Mouse (Mus musculus): ENCODE measurements around the gene Itln1. TPM values are rescaled to one million over a fixed set of nuclear protein-coding genes. Genes with fewer than 3 reads are reported as not detected.
"Not testable (repeated sequence)": the region's sequence is repeated elsewhere in the genome, so short reads cannot be mapped to it uniquely, and the experiment has no call there.

Itln1 gene
- polyA plus RNA-seq, 1 experiment from 2014 or later: not detected

GRCm38 (mm10) chr1:171477123-171477522, 58.0 kb downstream of the Itln1 start:
- H3K9me3 ChIP-seq (ENCODE audit: low read depth, low read length): no peaks in the 10 kb centered on the region

GRCm38 (mm10) chr1:171473920-171474640, 61.0 kb downstream of the Itln1 start:
- 63% methylated on average over 9 of the region's 9 CpGs for WGBS
- Histone ChIP-seq H3K27me3 (ENCODE audit: insufficient read depth, low read length) (no peaks in the 10 kb centered on the region), H3K27ac (ENCODE audit: low read depth) (no peak overlapping the region), H3K36me3 (ENCODE audit: insufficient read depth) (no peaks in the 10 kb centered on the region), H3K4me1 (ENCODE audit: insufficient read depth) (0 out of 2 replicates have a peak, but pooled peaks cover 2% of the 10 kb centered on the region), H3K9ac (no peak overlapping the region), H3K4me3 (ENCODE audit: low read depth, low read length) (no peak overlapping the region), H3K4me2 (no peak overlapping the region), H3K9me3 (ENCODE audit: low read depth, low read length) (no peaks in the 10 kb centered on the region)
- no peak for TF ChIP-seq CTCF (IDR thresholded peaks at IDR 0.05; ENCODE audit: low read depth)
- DNase-seq (no peak), ATAC-seq (ENCODE audit: insufficient read depth) (no peak)

More at GRCm38 (mm10) chr1:171477123-171477522, 58.0 kb downstream of the Itln1 start:
- no peaks in the 10 kb centered on the region for H3K27me3 ChIP-seq (ENCODE audit: insufficient read depth, low read length)
- H3K4me3 ChIP-seq (ENCODE audit: low read depth, low read length): no peak overlapping the region
- H3K36me3 ChIP-seq (ENCODE audit: insufficient read depth): no peaks in the 10 kb centered on the region
- peak overlapping the region; percentile 67; the same call in 1 of the 2 replicates for H3K27ac ChIP-seq (ENCODE audit: low read depth)
- 0 out of 2 replicates have a peak, but pooled peaks cover 2% of the 10 kb centered on the region for H3K4me1 ChIP-seq (ENCODE audit: insufficient read depth)
- no peak for DNase-seq
- ATAC-seq (ENCODE audit: insufficient read depth): no peak
- WGBS: 52% methylated on average over 8 of the region's 8 CpGs
- no peak overlapping the region for H3K9ac ChIP-seq
- no peak for TF ChIP-seq CTCF (IDR thresholded peaks at IDR 0.05; ENCODE audit: low read depth)
- no peak overlapping the region for H3K4me2 ChIP-seq

- H3K4me1 ChIP-seq (ENCODE audit: insufficient read depth): 0 out of 2 replicates have a peak, but pooled peaks cover 2% of the 10 kb centered on the region
- ATAC-seq (ENCODE audit: insufficient read depth) (no peak), DNase-seq (no peak)
- WGBS: 68% methylated on average over 4 of the region's 4 CpGs
- H3K27me3 ChIP-seq (ENCODE audit: insufficient read depth, low read length): no peaks in the 10 kb centered on the region
- H3K27ac ChIP-seq (ENCODE audit: low read depth): no peak overlapping the region
- no peaks in the 10 kb centered on the region for H3K9me3 ChIP-seq (ENCODE audit: low read depth, low read length)
- no peak for TF ChIP-seq CTCF (IDR thresholded peaks at IDR 0.05; ENCODE audit: low read depth)
- H3K9ac ChIP-seq: no peak overlapping the region
- no peak overlapping the region for H3K4me2 ChIP-seq
- H3K4me3 ChIP-seq (ENCODE audit: low read depth, low read length): no peak overlapping the region
- no peaks in the 10 kb centered on the region for H3K36me3 ChIP-seq (ENCODE audit: insufficient read depth)
Measured at GRCm38 (mm10) chr1:171473506-171473905, 61.6 kb downstream of the Itln1 start.

- H3K4me1 ChIP-seq (ENCODE audit: insufficient read depth); H3K4me3 ChIP-seq (ENCODE audit: low read depth, low read length); H3K9ac ChIP-seq; DNase-seq; H3K9me3 ChIP-seq (ENCODE audit: low read depth, low read length); H3K27me3 ChIP-seq (ENCODE audit: insufficient read depth, low read length); H3K4me2 ChIP-seq; ATAC-seq (ENCODE audit: insufficient read depth); H3K27ac ChIP-seq (ENCODE audit: low read depth); H3K36me3 ChIP-seq (ENCODE audit: insufficient read depth): not testable (repeated sequence)
- WGBS: 91% methylated on average over 7 of the region's 8 CpGs
Measured at GRCm38 (mm10) chr1:171471941-171472340, 63.2 kb downstream of the Itln1 start.

GRCm38 (mm10) chr1:171471452-171471851, 63.6 kb downstream of the Itln1 start:
- DNase-seq: no peak
- Histone ChIP-seq H3K36me3 (ENCODE audit: insufficient read depth) (no peaks in the 10 kb centered on the region), H3K9me3 (ENCODE audit: low read depth, low read length) (no peaks in the 10 kb centered on the region), H3K4me2 (no peak overlapping the region), H3K4me3 (ENCODE audit: low read depth, low read length) (no peak overlapping the region), H3K9ac (no peak overlapping the region), H3K4me1 (ENCODE audit: insufficient read depth) (no peaks in the 10 kb centered on the region), H3K27me3 (ENCODE audit: insufficient read depth, low read length) (no peaks in the 10 kb centered on the region), H3K27ac (ENCODE audit: low read depth) (no peak overlapping the region)
- WGBS: 66% methylated on average over 1 of the region's 1 CpGs
- ATAC-seq (ENCODE audit: insufficient read depth): no peak
- TF ChIP-seq CTCF (IDR thresholded peaks at IDR 0.05; ENCODE audit: low read depth): no peak

GRCm38 (mm10) chr1:171470896-171471295, 64.2 kb downstream of the Itln1 start:
- Histone ChIP-seq H3K9me3 (ENCODE audit: low read depth, low read length) (no peaks in the 10 kb centered on the region), H3K4me2 (no peak overlapping the region), H3K27me3 (ENCODE audit: insufficient read depth, low read length) (no peaks in the 10 kb centered on the region), H3K9ac (no peak overlapping the region), H3K27ac (ENCODE audit: low read depth) (no peak overlapping the region), H3K4me1 (ENCODE audit: insufficient read depth) (no peaks in the 10 kb centered on the region), H3K4me3 (ENCODE audit: low read depth, low read length) (no peak overlapping the region), H3K36me3 (ENCODE audit: insufficient read depth) (no peaks in the 10 kb centered on the region)
- TF ChIP-seq CTCF (IDR thresholded peaks at IDR 0.05; ENCODE audit: low read depth): no peak
- WGBS: 72% methylated on average over 5 of the region's 5 CpGs
- no peak for DNase-seq
- ATAC-seq (ENCODE audit: insufficient read depth): no peak; the same call in 1 of the 2 replicates

- ATAC-seq (ENCODE audit: insufficient read depth) (no peak), DNase-seq (peak; percentile 85)
- Histone ChIP-seq H3K9me3 (ENCODE audit: low read depth, low read length) (no peaks in the 10 kb centered on the region), H3K4me3 (ENCODE audit: low read depth, low read length) (no peak overlapping the region), H3K27me3 (ENCODE audit: insufficient read depth, low read length) (no peaks in the 10 kb centered on the region), H3K27ac (ENCODE audit: low read depth) (no peak overlapping the region), H3K36me3 (ENCODE audit: insufficient read depth) (no peaks in the 10 kb centered on the region), H3K4me1 (ENCODE audit: insufficient read depth) (no peaks in the 10 kb centered on the region), H3K4me2 (no peak overlapping the region), H3K9ac (no peak overlapping the region)
- 27% methylated on average over 7 of the region's 7 CpGs for WGBS
- peak; percentile 84 for TF ChIP-seq CTCF (IDR thresholded peaks at IDR 0.05; ENCODE audit: low read depth)
Measured at GRCm38 (mm10) chr1:171470371-171470871, 64.7 kb downstream of the Itln1 start.

Data from lung, embryonic 14.5 days (tissue).